Mouse (Mus musculus): ENCODE results near the gene B3gnt7. TPM values are rescaled to one million over a fixed set of nuclear protein-coding genes. Genes with fewer than 3 reads are reported as not detected.

B3gnt7 gene
- polyA plus RNA-seq, 1 experiment from 2014 or later: 4.9 TPM

DNA sequence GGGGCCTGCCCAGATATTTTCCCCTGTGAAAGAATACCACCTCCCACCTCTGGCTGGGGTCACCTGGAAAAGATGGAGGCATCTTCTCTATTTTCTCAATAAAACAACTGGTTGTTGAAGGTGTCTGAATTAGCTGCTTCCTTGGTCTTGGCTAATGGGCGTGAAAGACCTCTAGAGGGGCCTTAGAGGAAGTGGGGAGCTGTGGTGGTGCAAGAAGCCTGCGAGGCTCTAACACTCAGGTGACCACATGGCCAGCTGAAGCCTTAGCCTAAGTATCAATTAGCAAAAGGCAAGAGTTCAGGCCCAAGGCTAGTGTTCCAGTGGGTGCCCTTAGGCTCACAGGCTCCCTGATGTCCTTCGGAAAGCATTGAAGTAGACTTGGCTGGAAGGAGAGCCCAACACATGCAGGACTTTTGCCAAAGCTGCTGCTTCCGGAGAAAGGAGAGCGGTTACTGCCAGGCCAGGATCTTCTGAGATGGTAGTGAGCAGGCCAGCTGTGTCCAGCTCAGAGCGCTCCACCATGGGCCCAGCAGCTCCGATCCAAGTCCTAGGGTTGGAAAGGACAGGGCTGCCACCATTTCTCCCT, 4.6 kb downstream of the B3gnt7 start:
- H3K4me1 ChIP-seq (ENCODE audit: control insufficient read depth, insufficient read depth, low read length): peaks cover 18% of the 10 kb centered on the region
- H3K36me3 ChIP-seq (ENCODE audit: control insufficient read depth, insufficient read depth, low read length): no peaks in the 10 kb centered on the region
- no peak overlapping the region for H3K9ac ChIP-seq (ENCODE audit: low read depth, low read length)
- no peak overlapping the region for H3K27ac ChIP-seq (replicated peaks; ENCODE audit: low read depth, low read length)
- H3K4me3 ChIP-seq (ENCODE audit: low read depth, low read length): no peak overlapping the region
- ATAC-seq (ENCODE audit: low read depth) (no peak), DNase-seq (ENCODE audit: low spot score) (no peak)
- H3K27me3 ChIP-seq (replicated peaks; ENCODE audit: control insufficient read depth, insufficient read depth, low read length): peaks cover 7% of the 10 kb centered on the region; the same call in 1 of the 2 replicates
- no peak overlapping the region for H3K4me2 ChIP-seq (ENCODE audit: low read depth, low read length)
- 87% methylated on average over 7 of the region's 7 CpGs for whole genome bisulfite sequencing
- no peaks in the 10 kb centered on the region for H3K9me3 ChIP-seq (ENCODE audit: control insufficient read depth, low read length)

DNA sequence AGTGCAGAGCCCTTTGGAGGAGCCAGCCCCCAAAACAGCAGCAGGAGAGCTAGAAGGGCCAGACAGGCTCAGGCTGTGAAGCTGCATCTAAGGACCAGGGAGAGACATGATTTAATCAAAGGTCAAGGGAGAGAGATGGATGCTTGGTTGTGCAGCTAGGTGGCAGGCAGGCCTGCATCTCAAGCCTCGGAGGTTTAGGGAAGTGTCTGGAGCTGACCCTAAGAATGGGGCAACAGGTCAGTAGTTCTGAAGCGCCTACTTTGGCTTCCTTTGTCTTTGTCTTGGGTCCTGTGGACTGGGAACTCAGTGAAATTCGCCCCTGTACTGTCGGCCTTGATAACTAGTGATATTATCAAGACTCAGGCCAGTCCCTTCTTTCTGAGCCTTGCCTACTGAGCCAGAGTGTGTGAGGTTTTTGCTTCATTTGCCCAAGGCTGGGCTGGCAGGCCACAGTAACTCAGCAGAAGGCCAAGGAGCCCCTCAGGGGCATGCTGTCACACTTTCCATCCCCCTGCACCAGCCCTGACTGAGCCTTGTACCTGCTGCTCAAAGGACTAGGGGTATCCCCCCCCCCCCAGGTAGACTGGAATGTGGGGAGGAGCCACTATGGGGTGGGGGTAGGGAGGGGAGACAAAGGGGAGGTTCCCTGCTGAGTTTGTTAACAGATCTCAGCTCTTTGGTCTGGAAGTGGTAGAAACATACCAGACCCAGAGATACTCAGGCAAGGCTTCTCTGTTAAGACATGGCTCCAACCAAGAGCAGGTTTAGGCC, 5.4 kb downstream of the B3gnt7 start:
- ATAC-seq (ENCODE audit: low read depth): no peak
- Histone ChIP-seq H3K4me3 (ENCODE audit: low read depth, low read length) (no peak overlapping the region), H3K27me3 (replicated peaks; ENCODE audit: control insufficient read depth, insufficient read depth, low read length) (peaks cover 3% of the 10 kb centered on the region; the same call in 1 of the 2 replicates), H3K4me1 (ENCODE audit: control insufficient read depth, insufficient read depth, low read length) (peaks cover 11% of the 10 kb centered on the region), H3K4me2 (ENCODE audit: low read depth, low read length) (no peak overlapping the region), H3K9ac (ENCODE audit: low read depth, low read length) (no peak overlapping the region), H3K36me3 (ENCODE audit: control insufficient read depth, insufficient read depth, low read length) (no peaks in the 10 kb centered on the region), H3K9me3 (ENCODE audit: control insufficient read depth, low read length) (no peaks in the 10 kb centered on the region), H3K27ac (replicated peaks; ENCODE audit: low read depth, low read length) (no peak overlapping the region)
- no peak for DNase-seq (ENCODE audit: low spot score)
- 44% methylated on average over 4 of the region's 4 CpGs for WGBS

DNA sequence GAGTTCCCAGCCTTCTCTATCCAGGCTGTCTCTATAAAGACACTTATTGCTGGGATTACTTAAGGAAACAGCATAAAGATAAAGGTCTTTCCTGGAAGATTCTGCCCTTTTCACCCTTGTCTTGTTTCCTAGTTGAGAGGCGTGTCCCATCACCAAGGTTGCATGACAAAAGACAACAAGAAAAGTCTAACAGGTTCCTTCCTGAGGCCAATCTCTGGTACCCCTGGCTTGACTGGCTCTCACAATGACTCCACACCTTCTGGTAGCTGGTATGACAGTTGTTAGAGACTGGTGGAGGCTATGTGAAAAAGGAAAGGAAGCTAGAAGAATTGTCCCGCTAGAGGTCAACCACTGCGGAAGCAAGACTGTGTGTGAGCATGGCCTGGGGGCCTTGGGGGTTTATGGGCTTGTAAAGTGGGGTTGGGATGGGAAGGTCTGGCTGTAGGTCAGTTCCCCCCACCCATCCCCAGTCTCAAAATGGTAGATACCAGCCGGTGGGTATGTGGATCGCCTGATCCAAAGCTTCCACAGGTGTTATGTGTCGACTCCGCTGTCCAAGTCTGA, 6.7 kb downstream of the B3gnt7 start:
- 93% methylated on average over 7 of the region's 7 CpGs for WGBS
- no peaks in the 10 kb centered on the region for H3K9me3 ChIP-seq (ENCODE audit: control insufficient read depth, low read length)
- no peak for DNase-seq (ENCODE audit: low spot score)
- H3K27me3 ChIP-seq (replicated peaks; ENCODE audit: control insufficient read depth, insufficient read depth, low read length): 0 out of 2 replicates have a peak, but pooled peaks cover 3% of the 10 kb centered on the region
- no peak overlapping the region for H3K9ac ChIP-seq (ENCODE audit: low read depth, low read length)
- H3K4me2 ChIP-seq (ENCODE audit: low read depth, low read length): no peak overlapping the region
- ATAC-seq (ENCODE audit: low read depth): no peak
- H3K4me3 ChIP-seq (ENCODE audit: low read depth, low read length): no peak overlapping the region
- no peak overlapping the region for H3K27ac ChIP-seq (replicated peaks; ENCODE audit: low read depth, low read length)
- H3K36me3 ChIP-seq (ENCODE audit: control insufficient read depth, insufficient read depth, low read length): no peaks in the 10 kb centered on the region
- peaks cover 11% of the 10 kb centered on the region for H3K4me1 ChIP-seq (ENCODE audit: control insufficient read depth, insufficient read depth, low read length)

DNA sequence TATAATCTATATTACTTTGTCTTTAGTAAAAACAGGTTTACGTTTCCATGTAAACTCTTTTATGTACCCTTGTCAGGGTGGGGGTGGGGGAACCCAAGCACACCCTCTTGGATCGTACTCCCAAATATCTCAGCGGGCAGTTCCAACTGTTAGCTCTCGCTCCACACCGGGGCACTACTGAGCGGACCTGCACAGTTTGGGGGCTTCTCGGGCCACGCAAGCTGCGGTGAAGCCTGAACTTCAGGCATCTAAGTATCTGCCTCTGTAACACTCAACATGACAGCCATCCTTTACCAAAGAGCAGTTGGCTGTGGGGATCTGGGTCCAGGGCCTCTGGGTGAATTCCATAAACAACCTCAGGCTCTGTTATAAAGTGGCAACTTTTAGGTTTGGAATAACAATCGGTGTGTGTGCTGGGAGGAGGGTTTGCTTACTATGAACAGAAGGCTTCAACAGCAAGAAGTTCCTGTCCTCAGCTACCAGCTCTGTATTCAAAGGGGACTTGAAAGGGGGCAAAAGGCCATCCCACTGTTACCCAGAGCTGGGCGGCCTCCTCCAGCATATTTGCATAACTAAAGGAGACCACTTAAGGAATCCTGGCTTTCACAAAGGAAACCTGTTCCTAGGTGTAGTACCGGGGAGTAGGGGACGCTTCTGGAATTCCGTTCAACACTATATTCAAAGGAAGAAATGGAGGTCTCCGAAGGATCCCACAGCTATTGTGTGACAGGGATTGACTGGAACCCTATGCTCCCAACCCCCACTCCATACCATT, 8.1 kb downstream of the B3gnt7 start:
- Histone ChIP-seq H3K27me3 (replicated peaks; ENCODE audit: control insufficient read depth, insufficient read depth, low read length) (0 out of 2 replicates have a peak, but pooled peaks cover 3% of the 10 kb centered on the region), H3K9me3 (ENCODE audit: control insufficient read depth, low read length) (no peaks in the 10 kb centered on the region), H3K4me2 (ENCODE audit: low read depth, low read length) (no peak overlapping the region), H3K27ac (replicated peaks; ENCODE audit: low read depth, low read length) (no peak overlapping the region), H3K9ac (ENCODE audit: low read depth, low read length) (no peak overlapping the region), H3K4me3 (ENCODE audit: low read depth, low read length) (no peak overlapping the region), H3K4me1 (ENCODE audit: control insufficient read depth, insufficient read depth, low read length) (peaks cover 11% of the 10 kb centered on the region), H3K36me3 (ENCODE audit: control insufficient read depth, insufficient read depth, low read length) (no peaks in the 10 kb centered on the region)
- DNase-seq (ENCODE audit: low spot score): no peak
- no peak for ATAC-seq (ENCODE audit: low read depth)
- WGBS: 29% methylated on average over 15 of the region's 15 CpGs

DNA sequence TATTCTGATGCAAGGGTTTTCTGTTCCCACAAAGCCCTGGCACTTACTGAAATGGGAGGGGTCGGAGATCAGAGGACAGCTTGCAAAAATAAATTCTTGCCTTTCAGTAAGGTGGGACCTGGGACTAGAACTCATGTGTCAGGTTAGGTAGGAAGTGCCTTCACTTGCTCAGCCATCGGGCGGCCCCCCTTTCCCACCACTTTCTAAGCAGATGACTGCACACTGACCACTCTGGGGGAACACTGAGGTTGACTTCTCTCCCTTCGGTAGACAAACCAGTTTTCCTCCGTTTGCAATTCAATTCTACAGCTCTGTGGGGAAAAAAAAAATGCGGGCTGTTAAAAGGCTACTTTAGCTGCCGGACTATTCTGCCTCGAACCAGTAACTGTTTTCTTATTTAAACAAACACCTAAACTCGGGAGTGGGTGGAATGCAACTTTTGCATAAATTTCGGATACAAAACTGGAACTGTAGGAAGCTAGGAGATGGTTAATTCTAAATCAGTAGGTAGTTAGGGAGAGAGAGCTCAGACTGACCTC, 8.9 kb downstream of the B3gnt7 start:
- H3K9me3 ChIP-seq (ENCODE audit: control insufficient read depth, low read length): no peaks in the 10 kb centered on the region
- H3K9ac ChIP-seq (ENCODE audit: low read depth, low read length): no peak overlapping the region
- H3K36me3 ChIP-seq (ENCODE audit: control insufficient read depth, insufficient read depth, low read length): no peaks in the 10 kb centered on the region
- H3K27me3 ChIP-seq (replicated peaks; ENCODE audit: control insufficient read depth, insufficient read depth, low read length): 0 out of 2 replicates have a peak, but pooled peaks cover 3% of the 10 kb centered on the region
- H3K4me2 ChIP-seq (ENCODE audit: low read depth, low read length): no peak overlapping the region
- peaks cover 11% of the 10 kb centered on the region for H3K4me1 ChIP-seq (ENCODE audit: control insufficient read depth, insufficient read depth, low read length)
- 32% methylated on average over 10 of the region's 10 CpGs for WGBS
- ATAC-seq (ENCODE audit: low read depth) (no peak), DNase-seq (ENCODE audit: low spot score) (no peak)
- no peak overlapping the region for H3K27ac ChIP-seq (replicated peaks; ENCODE audit: low read depth, low read length)
- no peak overlapping the region for H3K4me3 ChIP-seq (ENCODE audit: low read depth, low read length)

DNA sequence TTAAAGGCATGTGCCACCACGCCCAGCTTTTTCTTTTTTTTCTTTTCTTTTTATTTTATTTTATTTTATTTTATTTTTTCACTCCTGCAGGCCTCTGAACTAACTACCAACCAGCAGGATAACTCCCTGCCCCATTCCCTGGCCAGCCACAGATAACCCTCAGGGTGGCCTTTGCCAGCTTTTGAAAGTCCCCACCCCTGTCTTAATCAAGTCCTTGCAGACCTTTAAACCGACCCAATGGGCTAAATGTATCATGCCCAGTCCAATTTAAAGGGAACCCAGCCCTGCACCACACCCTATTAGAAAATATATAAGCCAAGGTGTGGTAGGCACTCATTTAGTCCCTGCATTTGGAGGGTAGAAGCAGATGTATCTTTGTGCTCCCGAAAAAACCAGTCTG, 9.6 kb downstream of the B3gnt7 start:
- Histone ChIP-seq H3K9me3 (ENCODE audit: control insufficient read depth, low read length) (no peaks in the 10 kb centered on the region), H3K36me3 (ENCODE audit: control insufficient read depth, insufficient read depth, low read length) (no peaks in the 10 kb centered on the region), H3K4me2 (ENCODE audit: low read depth, low read length) (no peak overlapping the region), H3K27me3 (replicated peaks; ENCODE audit: control insufficient read depth, insufficient read depth, low read length) (0 out of 2 replicates have a peak, but pooled peaks cover 3% of the 10 kb centered on the region), H3K27ac (replicated peaks; ENCODE audit: low read depth, low read length) (no peak overlapping the region), H3K4me3 (ENCODE audit: low read depth, low read length) (no peak overlapping the region), H3K9ac (ENCODE audit: low read depth, low read length) (no peak overlapping the region), H3K4me1 (ENCODE audit: control insufficient read depth, insufficient read depth, low read length) (peaks cover 11% of the 10 kb centered on the region)
- no peak for DNase-seq (ENCODE audit: low spot score)
- 86% methylated on average over 3 of the region's 3 CpGs for WGBS
- ATAC-seq (ENCODE audit: low read depth): no peak

DNA sequence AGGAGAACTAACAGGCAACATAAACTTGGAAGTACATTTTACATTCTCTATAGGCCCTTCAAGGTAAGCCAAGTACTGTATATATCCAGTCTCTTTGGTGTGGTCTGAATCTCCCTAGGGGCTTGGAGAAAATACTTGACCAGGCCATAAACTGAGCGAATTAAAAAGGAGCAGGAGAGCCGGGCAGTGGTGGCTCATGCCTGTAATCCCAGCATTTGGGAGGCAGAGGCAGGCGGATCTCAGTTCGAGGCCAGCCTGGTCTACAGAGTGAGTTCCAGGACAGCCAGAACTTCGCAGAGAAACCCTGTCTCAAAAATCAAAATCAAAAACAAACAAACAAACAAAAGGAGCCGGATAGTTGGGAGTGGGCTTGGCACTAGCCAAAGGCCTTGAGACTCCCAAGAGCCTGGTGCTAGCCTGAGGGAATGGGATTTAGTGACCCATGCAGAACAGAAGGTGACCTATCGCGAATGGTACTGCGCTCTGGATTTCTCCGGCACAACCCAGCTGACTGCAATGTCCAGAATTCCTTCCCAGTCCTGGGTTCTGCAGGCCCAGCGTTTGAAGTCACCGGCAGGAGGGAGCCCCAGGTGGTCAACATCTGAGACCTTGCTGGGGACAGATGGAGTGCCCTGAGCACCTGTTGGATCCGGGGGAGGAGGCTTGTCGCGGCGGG, 10.6 kb downstream of the B3gnt7 start:
- H3K27ac ChIP-seq (replicated peaks; ENCODE audit: low read depth, low read length): no peak overlapping the region
- 0 out of 2 replicates have a peak, but pooled peaks cover 3% of the 10 kb centered on the region for H3K27me3 ChIP-seq (replicated peaks; ENCODE audit: control insufficient read depth, insufficient read depth, low read length)
- peaks cover 11% of the 10 kb centered on the region for H3K4me1 ChIP-seq (ENCODE audit: control insufficient read depth, insufficient read depth, low read length)
- no peaks in the 10 kb centered on the region for H3K9me3 ChIP-seq (ENCODE audit: control insufficient read depth, low read length)
- no peaks in the 10 kb centered on the region for H3K36me3 ChIP-seq (ENCODE audit: control insufficient read depth, insufficient read depth, low read length)
- H3K4me3 ChIP-seq (ENCODE audit: low read depth, low read length): no peak overlapping the region
- ATAC-seq (ENCODE audit: low read depth) (no peak), DNase-seq (ENCODE audit: low spot score) (no peak)
- no peak overlapping the region for H3K4me2 ChIP-seq (ENCODE audit: low read depth, low read length)
- 45% methylated on average over 16 of the region's 16 CpGs for WGBS
- no peak overlapping the region for H3K9ac ChIP-seq (ENCODE audit: low read depth, low read length)

DNA sequence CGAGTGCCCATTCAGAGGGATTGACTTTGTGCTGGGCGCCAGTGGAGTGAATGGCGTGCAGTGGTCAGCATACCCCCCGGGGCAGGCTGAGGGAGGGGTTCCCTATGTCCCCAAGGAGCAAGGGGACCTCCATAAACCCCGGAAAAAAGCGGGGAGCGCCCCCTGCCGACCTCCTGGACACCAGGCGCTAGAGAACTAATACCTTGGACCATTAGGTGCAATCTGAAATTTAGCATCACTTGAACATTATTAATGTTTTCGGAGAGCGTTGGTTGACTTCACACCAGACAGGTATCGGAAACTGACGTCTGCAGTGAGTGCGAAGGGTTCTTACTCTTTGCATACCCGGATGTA, 11.1 kb downstream of the B3gnt7 start:
- DNase-seq (ENCODE audit: low spot score) (no peak), ATAC-seq (ENCODE audit: low read depth) (no peak)
- Histone ChIP-seq H3K27ac (replicated peaks; ENCODE audit: low read depth, low read length) (no peak overlapping the region), H3K9ac (ENCODE audit: low read depth, low read length) (no peak overlapping the region), H3K9me3 (ENCODE audit: control insufficient read depth, low read length) (no peaks in the 10 kb centered on the region), H3K4me3 (ENCODE audit: low read depth, low read length) (no peak overlapping the region), H3K4me1 (ENCODE audit: control insufficient read depth, insufficient read depth, low read length) (peaks cover 11% of the 10 kb centered on the region), H3K4me2 (ENCODE audit: low read depth, low read length) (no peak overlapping the region), H3K27me3 (replicated peaks; ENCODE audit: control insufficient read depth, insufficient read depth, low read length) (0 out of 2 replicates have a peak, but pooled peaks cover 3% of the 10 kb centered on the region), H3K36me3 (ENCODE audit: control insufficient read depth, insufficient read depth, low read length) (no peaks in the 10 kb centered on the region)
- WGBS: 31% methylated on average over 14 of the region's 15 CpGs
